Mouse (Mus musculus) adipocyte (in vitro differentiated cells): Measurements from ENCODE around the gene Rpl36al.
A peak's percentile ranks its signal among the peaks of the same experiment; 100 is the strongest.
"Not testable (repeated sequence)": the region's sequence is repeated elsewhere in the genome, so short reads cannot be mapped to it uniquely, and the experiment has no call there.

Source experiments
- DNase-seq: peaks from one replicate; pipeline ENCODE4 v3.0.0-alpha.2; 2016; ENCODE audit warnings: low spot score

Gene Rpl36al

DNA sequence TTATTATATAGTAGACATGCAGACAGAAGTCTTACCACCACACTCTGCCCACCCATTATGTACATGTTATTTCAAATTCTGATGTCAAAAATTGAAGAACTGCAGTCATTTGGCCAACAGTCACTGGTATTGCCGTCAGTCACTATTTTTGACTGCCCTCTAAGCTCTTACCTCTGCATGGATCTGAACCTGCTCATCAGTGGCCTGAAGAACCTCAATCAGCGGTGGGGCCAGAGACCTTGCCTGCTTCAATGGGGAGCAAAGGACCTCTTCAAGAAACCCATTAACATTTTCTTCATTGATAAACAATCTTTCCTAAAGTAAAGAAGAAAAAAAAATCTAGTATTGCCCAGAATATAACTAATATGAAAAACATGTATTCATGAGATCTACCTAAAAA is 8.8 kb upstream of the Rpl36al start:
- DNase-seq = no peak

DNA sequence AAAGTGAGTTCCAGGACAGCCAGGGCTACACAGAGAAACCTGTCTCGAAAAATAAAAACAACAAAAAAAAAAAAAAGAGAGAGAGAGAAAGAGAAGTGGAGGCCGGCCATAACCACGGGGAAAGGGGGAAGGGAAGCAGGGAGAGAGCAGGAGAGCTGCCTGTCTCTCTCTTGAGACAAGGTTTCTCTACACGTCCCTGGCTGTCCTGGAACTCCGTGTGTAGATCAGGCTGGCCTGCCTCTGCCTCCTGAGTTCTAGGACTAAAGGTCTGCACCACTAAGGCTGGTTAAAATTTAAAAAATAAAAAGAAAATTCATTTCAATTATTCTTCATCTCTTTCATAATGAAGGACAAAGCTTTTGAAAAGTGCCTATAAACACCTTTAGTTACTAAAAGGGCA is 7.5 kb upstream of the Rpl36al start:
- no peak for DNase-seq

DNA sequence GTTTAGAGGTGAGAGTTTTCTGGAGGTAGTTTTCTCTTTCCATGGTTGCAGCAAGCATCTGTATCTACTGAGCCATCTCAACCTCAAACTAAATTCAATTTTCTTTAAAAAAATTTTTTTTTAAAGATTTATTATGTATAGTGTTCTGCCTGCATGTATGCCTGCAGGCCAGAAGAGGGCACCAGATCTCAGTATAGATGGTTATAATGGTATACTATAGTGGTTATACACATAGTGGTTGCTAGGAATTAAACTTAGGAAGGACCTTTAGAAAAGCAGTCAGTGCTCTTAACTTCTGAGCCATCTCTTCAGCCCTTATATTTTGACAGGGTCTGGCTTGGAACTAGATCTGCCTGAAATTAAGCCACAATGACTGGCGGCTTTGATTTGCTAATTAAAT is 6.6 kb upstream of the Rpl36al start:
- DNase-seq = no peak

DNA sequence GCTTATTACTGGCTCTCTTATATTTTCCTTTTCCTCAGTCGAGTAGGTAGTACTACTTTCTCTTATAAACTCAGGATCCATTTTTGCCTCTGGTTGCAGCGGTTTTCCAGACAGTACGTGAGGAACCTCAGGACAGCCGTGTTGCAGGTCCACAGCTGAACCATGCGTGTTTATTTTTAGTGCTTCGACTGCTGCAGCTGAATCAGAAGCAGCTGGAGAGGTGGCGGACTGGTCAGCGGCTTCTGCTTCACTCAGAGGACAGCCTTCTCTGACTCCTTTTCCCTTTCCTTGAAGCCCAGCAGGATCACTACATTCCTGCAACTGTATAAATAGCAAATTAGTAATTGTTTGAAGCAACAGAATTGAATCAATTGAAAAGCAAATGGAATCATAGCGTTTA is 6.2 kb upstream of the Rpl36al start:
- DNase-seq = no peak

DNA sequence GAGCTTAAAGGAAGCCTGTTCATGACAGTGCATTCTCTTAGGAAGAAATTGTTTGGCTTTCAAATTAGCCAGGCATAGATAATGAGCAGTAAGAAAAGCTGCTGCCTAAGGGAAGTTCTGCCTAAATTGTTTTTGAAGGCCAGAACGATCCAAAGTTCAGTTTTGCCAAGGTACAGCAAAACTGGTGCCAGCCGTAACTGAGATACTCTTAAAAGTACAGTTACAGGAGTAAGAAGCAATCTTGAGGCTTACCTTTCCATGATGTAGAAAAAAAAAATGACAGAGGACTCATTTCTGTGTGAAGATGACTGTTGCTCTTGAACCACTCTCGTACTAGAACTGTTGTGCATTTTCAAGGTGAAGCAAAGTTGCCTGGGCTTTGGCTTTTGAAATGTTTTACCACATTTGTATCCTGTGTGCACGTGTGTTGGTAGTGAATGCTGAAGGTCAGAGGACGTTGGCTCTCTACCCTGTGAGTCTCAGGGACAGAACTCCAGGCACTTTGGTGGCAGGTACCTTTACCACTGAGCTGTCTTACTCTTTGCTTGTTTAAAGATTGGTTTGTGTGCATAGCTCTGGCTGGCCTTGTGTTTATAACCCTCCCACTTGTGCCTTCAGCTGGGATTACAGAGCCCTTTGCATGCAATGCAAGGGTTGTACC is 3.1 kb upstream of the Rpl36al start:
- no peak for DNase-seq

DNA sequence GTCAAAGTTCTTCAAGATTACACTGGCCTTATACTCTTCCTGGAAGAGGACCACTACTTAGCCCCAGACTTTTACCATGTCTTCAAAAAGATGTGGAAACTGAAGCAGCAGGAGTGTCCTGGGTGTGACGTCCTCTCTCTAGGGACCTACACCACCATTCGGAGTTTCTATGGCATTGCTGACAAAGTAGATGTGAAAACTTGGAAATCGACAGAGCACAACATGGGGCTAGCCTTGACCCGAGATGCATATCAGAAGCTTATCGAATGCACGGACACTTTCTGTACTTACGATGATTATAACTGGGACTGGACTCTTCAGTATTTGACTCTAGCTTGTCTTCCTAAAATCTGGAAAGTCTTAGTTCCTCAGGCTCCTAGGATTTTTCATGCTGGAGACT is 1.5 kb upstream of the Rpl36al start:
- no peak for DNase-seq

DNA sequence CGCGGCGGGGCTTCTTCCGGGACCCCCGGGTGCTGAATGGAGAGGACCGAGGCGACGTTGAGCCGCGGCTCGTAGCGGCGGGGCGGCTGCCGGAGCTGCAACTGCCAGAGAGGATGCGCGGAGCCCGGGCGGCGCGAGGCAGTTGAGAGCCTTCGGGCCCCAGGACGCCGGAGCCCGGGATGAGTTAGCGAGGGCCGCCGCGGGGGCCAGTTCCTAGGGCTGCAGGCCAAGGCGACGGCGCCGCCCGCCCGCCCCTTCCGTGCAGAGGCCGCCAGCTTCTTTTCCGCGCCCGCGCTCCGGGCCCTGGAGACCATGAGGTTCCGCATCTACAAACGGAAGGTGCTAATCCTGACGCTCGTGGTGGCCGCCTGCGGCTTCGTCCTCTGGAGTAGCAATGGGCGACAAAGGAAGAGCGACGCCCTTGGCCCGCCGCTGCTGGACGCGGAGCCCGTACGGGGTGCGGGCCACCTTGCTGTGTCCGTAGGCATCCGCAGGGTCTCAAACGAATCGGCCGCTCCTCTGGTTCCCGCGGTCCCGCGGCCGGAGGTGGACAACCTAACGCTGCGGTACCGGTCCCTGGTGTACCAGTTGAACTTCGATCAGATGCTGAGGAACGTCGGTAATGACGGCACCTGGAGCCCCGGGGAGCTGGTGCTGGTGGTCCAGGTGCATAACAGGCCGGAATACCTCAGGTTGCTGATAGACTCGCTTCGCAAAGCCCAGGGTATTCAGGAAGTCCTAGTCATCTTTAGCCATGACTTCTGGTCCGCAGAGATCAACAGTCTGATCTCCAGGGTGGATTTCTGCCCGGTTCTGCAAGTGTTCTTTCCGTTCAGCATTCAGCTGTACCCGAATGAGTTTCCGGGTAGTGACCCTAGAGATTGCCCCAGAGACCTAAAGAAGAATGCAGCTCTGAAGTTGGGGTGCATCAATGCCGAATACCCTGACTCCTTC is 736 bp upstream of the Rpl36al start:
- DNase-seq = peak; percentile 38

DNA sequence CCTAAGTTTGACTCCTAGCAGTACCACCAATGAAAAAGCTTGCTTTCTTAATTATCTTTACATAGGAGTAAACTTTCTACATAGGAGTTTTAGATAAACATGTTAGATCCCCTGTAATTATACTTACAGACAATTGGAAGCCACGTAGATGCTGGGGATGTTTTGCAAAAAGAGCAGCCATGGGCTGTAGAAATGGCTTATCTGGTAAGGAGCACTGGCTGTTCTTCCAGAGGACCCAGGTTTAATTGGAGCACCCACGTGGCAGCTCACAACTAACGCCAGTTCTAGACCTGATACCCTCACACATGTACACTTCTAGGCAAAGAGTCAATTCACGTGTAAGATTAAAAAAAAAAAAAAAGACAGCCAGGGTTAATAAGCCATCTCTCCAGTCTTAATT is 2.1 kb downstream of the Rpl36al start:
- DNase-seq = no peak

DNA sequence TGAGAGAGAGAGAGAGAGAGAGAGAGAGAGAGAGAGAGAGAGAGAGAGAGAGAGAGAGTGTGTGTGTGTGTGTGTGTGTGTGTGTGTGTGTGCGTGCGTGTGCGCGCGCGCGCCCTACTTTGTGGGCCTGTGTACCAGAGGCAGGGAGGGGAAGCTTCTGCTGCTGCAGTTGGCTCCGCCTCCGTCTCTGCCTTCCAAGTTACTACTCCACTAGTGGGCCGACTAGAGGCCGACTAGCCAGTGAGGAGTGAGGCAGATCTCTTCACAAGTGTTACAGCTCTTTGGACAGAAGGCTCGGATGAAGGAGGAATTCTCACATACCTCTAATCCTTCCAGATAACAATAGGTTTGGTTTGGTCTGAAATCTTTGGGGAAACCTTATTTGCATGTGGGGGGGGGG is 4.5 kb downstream of the Rpl36al start:
- no peak for DNase-seq

DNA sequence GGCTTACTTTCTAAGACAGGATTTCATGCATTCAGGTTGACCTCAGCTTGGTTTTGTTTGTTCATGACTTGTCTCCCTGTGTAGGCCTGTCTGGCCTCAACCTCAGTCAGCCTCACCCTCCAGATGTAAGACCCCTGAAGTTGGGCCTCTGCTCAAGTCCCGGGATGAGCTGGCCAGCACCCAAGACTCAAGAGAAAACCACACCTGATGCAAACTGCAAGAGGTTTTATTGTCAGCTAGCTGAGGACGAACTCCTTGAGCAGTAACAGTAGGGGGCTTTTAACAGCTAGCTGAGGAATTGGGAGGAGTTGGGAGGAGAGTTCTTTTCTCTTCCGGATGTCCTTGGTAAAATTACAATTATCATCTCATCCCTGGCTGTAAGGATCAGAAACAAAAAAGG is 6.4 kb downstream of the Rpl36al start:
- no peak for DNase-seq

DNA sequence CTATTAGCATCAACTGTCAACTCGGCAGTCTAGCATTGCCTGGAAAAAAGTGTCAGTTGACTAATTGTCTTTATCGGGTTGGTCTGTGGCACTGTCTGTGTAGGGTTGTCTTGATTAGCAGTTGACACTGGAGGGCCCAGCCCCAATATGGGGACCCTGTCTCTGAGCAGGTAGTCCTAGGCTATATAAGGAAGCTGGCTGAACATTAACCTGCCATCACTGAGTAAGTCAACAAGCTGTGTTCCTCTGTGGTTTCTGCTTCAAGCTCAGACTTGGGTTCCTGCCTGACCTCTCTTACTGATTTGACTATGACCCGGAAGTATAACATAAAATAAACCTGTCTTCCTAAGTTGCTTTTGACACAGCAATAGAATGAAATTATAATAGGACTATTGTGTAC is 7.9 kb downstream of the Rpl36al start:
- no peak for DNase-seq

DNA sequence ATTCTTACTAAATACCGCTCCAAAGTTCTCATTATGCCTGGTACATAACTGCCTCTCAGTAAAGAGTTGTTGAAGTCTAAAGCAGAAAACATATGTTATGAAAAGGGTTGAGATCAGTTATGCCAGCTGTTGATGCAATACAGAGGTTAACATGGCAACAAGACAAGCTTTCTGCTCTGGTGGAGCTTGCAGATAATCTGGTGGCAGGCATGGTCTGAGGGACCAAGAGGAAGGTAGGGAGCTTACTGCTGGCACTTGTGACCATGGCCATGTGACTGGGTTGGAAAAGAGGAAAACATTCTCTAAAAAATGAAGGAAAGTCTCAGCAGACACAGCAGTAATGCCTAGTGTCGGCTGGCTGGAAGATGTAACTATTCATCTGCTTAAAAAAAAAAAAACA is 12.6 kb downstream of the Rpl36al start:
- DNase-seq = no peak

DNA sequence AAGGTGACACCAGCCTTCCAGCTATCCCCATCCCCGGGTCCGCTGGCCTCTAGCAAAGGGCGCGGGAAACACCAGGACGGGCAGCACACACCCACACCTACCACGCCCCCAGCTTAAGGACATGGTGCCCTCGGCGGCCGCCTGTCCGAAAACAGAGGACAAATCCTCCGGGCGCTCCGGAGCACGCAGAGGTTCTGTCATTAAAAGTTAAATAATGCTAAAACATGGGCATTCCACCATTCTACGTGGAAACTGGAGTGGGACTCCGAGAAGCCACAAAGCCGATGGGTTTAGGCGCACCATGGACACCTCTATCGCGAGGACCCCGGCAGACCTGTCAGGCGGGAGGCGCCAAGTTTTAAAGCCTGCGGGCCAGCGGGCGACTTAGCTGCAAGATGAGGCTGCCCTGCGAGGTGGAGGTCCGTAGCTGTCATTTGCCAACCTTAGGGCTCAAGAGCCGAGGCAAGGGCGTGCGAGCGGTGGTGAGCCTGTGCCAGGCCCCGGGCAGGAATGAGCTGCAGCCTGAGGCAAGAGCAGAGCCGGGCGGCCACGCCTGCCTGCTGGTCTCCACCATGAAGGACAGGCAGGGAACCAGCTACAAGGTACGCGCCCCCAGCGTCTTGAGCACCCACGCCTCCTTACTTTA is 15.3 kb downstream of the Rpl36al start, which contains the start of gene Lrr1:
TSS of gene Lrr1 (plus strand) at position 354 of the 646 bp plus-strand sequence.
- peak; percentile 84 for DNase-seq

DNA sequence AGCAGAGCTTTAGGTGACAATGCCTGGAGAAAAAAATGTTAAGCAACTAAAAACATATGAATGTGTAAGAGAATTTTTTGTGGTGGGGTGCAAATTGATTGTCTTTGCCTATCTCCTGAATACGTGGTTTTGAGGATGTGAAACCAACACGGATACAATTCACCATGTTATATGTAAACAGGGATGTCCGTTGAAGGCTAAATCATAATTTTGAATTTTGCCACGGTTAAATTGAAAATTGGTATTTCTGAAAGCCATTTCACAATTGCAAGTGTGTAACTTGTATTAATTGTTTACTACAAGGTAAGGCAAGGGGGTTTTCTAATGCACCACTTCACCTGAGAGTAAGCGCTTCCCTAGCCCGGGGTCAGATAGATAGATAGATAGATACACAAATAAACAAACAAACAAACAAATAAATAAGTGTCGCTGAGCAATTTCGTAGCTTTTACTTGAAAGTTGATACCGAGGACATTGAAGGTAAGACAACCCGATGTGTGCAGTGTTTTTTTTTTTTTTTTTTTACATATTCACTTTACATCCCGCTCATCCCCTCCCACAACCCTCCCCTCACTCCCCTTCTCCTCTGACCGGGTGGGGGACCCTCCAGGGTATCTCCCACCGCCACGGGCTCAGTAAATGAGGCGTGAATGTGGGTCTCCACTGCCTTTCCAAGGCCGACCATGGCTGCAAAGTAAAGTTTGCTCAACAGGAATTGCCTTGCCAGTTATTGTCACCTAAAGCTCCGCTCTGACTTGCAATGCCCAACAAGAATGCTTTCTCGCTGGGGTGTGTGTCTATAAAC is 16.0 kb downstream of the Rpl36al start:
- no peak for DNase-seq

DNA sequence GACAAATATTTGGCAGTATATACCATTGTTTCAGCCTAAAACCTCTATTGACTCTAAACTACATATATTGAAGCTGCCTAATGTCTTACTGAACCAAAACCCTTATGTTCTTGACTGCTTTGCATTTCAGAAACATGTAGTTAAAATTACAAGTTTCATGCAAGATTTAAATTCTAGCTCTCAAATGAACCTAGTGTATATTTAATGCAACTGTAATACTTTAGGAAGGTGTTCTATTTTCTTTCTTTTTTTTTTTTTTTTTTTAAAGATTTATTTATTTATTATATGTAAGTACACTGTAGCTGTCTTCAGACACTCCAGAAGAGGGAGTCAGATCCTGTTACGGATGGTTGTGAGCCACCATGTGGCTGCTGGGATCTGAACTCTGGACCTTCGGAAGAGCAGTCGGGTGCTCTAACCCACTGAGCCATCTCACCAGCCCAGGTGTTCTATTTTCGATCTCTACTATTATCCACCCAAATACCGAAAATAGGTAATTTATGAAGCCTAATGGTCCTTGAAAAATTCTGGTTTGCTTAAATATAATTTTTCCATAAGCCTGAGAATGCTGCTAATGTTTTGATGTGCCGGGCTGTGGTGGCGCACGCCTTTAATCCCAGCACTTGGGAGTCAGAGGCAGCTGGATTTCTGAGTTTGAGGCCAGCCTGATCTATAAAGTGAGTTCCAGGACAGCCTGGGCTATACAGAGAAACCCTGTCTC is 16.9 kb downstream of the Rpl36al start:
- not testable (repeated sequence) for DNase-seq

DNA sequence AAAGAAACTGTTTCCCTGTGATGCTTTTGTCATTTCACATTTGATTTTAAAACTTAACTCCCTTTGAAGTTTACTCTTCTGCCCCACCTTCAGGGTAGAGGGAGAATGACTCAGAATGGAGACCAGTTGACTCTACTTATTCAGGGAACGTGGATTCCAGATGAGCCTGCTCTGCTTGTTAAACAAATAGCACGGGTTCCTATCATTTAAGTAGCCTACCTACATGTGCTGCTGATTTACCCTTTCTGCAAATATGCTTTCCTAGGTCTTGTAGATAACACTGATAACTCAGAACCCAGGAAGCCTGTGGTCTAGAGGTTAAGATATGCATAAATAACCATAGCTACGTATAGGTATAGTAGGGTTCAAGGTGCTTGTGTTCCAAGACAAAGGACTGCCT is 19.0 kb downstream of the Rpl36al start:
- DNase-seq = no peak

DNA sequence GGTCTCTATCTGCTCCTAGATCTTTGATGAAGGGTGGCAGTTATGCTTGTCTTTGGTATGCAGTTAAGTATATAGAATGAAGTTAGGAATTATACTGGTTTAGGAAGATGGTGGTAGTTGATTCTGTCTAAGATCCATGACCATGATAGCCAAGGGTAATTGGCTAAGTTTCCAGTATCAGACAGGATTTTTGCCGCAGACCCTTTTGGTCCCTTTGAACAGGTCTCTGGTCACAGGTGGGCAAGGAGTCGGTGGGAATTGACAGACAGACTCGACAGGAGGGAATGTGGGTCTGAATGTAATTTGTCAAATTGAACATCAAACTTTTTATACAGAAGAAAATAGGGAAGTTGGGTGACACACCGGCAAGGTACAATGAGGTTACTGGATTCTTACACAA is 20.3 kb downstream of the Rpl36al start:
- DNase-seq = not testable (repeated sequence)

DNA sequence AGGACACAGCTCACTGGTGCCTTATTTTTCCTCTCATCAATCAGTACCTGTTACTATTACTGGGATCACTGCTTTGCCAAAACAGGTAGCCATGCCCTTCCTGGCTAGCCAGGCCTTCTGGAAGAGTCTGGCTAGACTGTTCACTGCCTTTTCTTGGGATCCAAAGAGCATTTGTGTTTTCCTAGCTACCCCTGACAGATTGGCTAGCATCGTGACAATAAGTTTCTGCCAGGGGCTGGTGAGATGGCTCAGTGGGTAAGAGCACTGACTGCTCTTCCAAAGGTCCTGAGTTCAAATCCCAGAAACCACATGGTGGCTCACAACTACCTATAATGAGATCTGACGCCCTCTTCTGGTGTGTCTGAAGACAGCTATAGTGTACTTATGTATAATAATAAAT is 23.2 kb downstream of the Rpl36al start:
- DNase-seq = not testable (repeated sequence)

DNA sequence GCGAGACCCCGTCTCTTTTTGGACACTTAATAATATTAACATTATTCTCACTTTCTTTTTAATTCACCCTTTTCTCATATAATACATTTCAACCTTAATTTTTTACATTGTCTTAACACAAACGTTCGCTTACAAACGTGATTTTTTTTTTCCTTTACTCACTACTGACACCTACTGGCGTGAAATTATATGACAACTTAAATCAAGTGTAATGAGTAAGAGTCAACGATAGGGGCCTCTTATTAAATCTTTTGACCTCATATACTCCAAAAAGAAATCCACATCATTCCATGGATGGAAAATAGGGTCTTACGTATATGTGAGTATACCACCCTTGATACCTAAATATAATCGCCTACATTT is 24.3 kb downstream of the Rpl36al start:
- DNase-seq = peak; percentile 85

DNA sequence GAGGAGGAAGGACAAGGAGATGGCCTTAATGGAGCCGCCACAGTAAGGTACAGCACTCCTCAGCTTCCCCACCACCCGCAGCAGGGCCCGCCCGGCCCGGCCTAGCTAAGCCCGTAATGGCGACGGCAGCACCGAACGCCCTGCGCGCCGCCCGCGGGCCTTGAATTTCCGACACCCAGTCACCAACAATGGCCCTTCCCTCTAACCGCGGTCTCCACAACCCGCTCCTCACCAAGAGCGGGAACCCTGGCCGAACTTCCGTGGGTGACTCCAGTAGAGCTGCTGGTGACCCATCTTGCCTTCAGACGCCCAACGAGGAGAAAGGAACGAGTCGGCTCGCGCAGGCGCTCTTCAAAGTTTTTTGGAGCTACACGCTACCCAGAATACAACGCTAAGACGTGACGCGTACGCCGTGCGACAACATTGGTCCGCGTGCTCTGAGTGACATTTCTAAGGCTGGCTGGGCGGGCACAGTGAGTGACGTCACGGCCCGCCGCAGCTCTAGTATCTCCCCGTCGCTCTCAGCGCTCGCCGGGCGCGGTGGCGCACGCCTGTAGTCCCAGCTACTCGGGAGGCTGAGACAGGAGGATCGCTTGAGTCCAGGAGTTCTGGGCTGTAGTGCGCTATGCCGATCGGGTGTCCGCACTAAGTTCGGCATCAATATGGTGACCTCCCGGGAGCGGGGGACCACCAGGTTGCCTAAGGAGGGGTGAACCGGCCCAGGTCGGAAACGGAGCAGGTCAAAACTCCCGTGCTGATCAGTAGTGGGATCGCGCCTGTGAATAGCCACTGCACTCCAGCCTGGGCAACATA is 24.9 kb downstream of the Rpl36al start, which contains the start of gene Rps29:
TSS of gene Rps29 (minus strand) at position 422 of the 813 bp plus-strand sequence.
- peak; percentile 100 for DNase-seq
